Mouse (Mus musculus) embryo, embryonic 10.5 days (tissue): ENCODE measurements at regions not wholly inside any gene's neighbourhood (a gene's known extent, or its start where the extent isn't known, plus 50 kb on each side); places are given as distances from the start of the nearest gene placed in this dataset.

Experiments used
- DNase-seq: peaks from one replicate; pipeline ENCODE4 v3.0.0-alpha.2; 2015; ENCODE audit warnings: low spot score

GRCm38 (mm10) chr3:136993473-136993872, 323.5 kb downstream of the Ppp3ca start:
- DNase-seq = no peak

GRCm38 (mm10) chr3:136994361-136995083, 324.6 kb downstream of the Ppp3ca start:
- no peak for DNase-seq

GRCm38 (mm10) chr3:136995611-136996335, 325.8 kb downstream of the Ppp3ca start:
- no peak for DNase-seq

- DNase-seq = no peak
Observed at GRCm38 (mm10) chr3:136996381-136996895, 326.5 kb downstream of the Ppp3ca start.

GRCm38 (mm10) chr3:137011551-137011950, 329.3 kb upstream of the Emcn start:
- DNase-seq = peak; percentile 12

GRCm38 (mm10) chr3:137014686-137015085, 326.2 kb upstream of the Emcn start:
- peak; percentile 71 for DNase-seq

- DNase-seq = no peak
Observed at GRCm38 (mm10) chr3:137015199-137015598, 325.7 kb upstream of the Emcn start.

- no peak for DNase-seq
Observed at GRCm38 (mm10) chr3:137019971-137020634, 320.8 kb upstream of the Emcn start.

GRCm38 (mm10) chr3:137029546-137029945, 311.3 kb upstream of the Emcn start:
- DNase-seq = no peak

- DNase-seq = no peak
Observed at GRCm38 (mm10) chr3:137032802-137033201, 308.1 kb upstream of the Emcn start.

- no peak for DNase-seq
Observed at GRCm38 (mm10) chr3:137039638-137040037, 301.2 kb upstream of the Emcn start.

- DNase-seq = no peak
Observed at GRCm38 (mm10) chr3:137056544-137057224, 284.2 kb upstream of the Emcn start.

GRCm38 (mm10) chr3:137057225-137057910, 283.5 kb upstream of the Emcn start:
- peak; percentile 19 for DNase-seq

GRCm38 (mm10) chr3:137057911-137058260, 283.0 kb upstream of the Emcn start:
- DNase-seq = no peak

GRCm38 (mm10) chr3:137062067-137062466, 278.8 kb upstream of the Emcn start:
- no peak for DNase-seq

- no peak for DNase-seq
Observed at GRCm38 (mm10) chr3:137067336-137067735, 273.5 kb upstream of the Emcn start.

- DNase-seq = no peak
Observed at GRCm38 (mm10) chr3:137069334-137069733, 271.5 kb upstream of the Emcn start.

- no peak for DNase-seq
Observed at GRCm38 (mm10) chr3:137077718-137078599, 262.9 kb upstream of the Emcn start.

GRCm38 (mm10) chr3:137078600-137078975, 262.3 kb upstream of the Emcn start:
- no peak for DNase-seq

- DNase-seq = no peak
Observed at GRCm38 (mm10) chr3:137086896-137087295, 254.0 kb upstream of the Emcn start.
